Mouse (Mus musculus): Measurements from ENCODE around the gene Rrp9. TPM values are rescaled to one million over a fixed set of nuclear protein-coding genes. Genes with fewer than 3 reads are reported as not detected.

Gene Rrp9
- polyA plus RNA-seq, 1 experiment from 2014 or later: 45.9 TPM

- WGBS: 64% methylated on average over 13 of the region's 13 CpGs
These were observed 37.1 kb downstream of the Rrp9 start for GRCm38 (mm10) chr9:106512729-106513450.

GRCm38 (mm10) chr9:106513566-106513965, 37.8 kb downstream of the Rrp9 start:
- H3K4me1 ChIP-seq (replicated peaks): no peaks in the 10 kb centered on the region
- no peak overlapping the region for H3K4me3 ChIP-seq
- WGBS: 81% methylated on average over 6 of the region's 6 CpGs
- H3K27ac ChIP-seq (replicated peaks): no peak overlapping the region
- H3K4me2 ChIP-seq: no peak overlapping the region
- no peak for ATAC-seq (ENCODE audit: low FRiP score, low read depth)
- no peaks in the 10 kb centered on the region for H3K36me3 ChIP-seq
- no peaks in the 10 kb centered on the region for H3K9me3 ChIP-seq
- H3K27me3 ChIP-seq: no peaks in the 10 kb centered on the region
- H3K9ac ChIP-seq: no peak overlapping the region

More at GRCm38 (mm10) chr9:106512729-106513450, 37.1 kb downstream of the Rrp9 start:
- Histone ChIP-seq H3K4me1 (replicated peaks) (no peaks in the 10 kb centered on the region), H3K4me3 (no peak overlapping the region), H3K9ac (no peak overlapping the region), H3K9me3 (no peaks in the 10 kb centered on the region), H3K36me3 (no peaks in the 10 kb centered on the region), H3K4me2 (no peak overlapping the region), H3K27ac (replicated peaks) (no peak overlapping the region), H3K27me3 (no peaks in the 10 kb centered on the region)
- ATAC-seq (ENCODE audit: low FRiP score, low read depth): no peak

GRCm38 (mm10) chr9:106514273-106514672, 38.5 kb downstream of the Rrp9 start, which contains the start of gene Iqcf5:
Iqcf5 (plus strand) TSS chr9:106514573.
- no peak within 1 kb of the TSS for H3K9ac ChIP-seq
- no peak for ATAC-seq (ENCODE audit: low FRiP score, low read depth)
- no peak within 1 kb of the TSS for H3K4me2 ChIP-seq
- WGBS: 89% methylated on average over 4 of the region's 4 CpGs
- H3K9me3 ChIP-seq: no peaks in the 10 kb centered on the region
- no peak within 1 kb of the TSS for H3K4me3 ChIP-seq
- H3K4me1 ChIP-seq (replicated peaks): no peaks in the 10 kb centered on the region
- H3K27me3 ChIP-seq: no peaks in the 10 kb centered on the region
- H3K27ac ChIP-seq (replicated peaks): no peak within 1 kb of the TSS
- no peaks in the 10 kb centered on the region for H3K36me3 ChIP-seq

- 90% methylated on average over 2 of the region's 2 CpGs for WGBS
- no peak overlapping the region for H3K9ac ChIP-seq
- H3K4me3 ChIP-seq: no peak overlapping the region
- H3K4me1 ChIP-seq (replicated peaks): no peaks in the 10 kb centered on the region
- H3K36me3 ChIP-seq: no peaks in the 10 kb centered on the region
- no peak for ATAC-seq (ENCODE audit: low FRiP score, low read depth)
- no peak overlapping the region for H3K4me2 ChIP-seq
- no peaks in the 10 kb centered on the region for H3K27me3 ChIP-seq
- H3K27ac ChIP-seq (replicated peaks): no peak overlapping the region
- H3K9me3 ChIP-seq: no peaks in the 10 kb centered on the region
These were observed 43.7 kb downstream of the Rrp9 start for GRCm38 (mm10) chr9:106519433-106519832.

- no peaks in the 10 kb centered on the region for H3K27me3 ChIP-seq
- WGBS: 85% methylated on average over 8 of the region's 8 CpGs
- no peak overlapping the region for H3K27ac ChIP-seq (replicated peaks)
These were observed 44.1 kb downstream of the Rrp9 start for GRCm38 (mm10) chr9:106519909-106520308.

DNA sequence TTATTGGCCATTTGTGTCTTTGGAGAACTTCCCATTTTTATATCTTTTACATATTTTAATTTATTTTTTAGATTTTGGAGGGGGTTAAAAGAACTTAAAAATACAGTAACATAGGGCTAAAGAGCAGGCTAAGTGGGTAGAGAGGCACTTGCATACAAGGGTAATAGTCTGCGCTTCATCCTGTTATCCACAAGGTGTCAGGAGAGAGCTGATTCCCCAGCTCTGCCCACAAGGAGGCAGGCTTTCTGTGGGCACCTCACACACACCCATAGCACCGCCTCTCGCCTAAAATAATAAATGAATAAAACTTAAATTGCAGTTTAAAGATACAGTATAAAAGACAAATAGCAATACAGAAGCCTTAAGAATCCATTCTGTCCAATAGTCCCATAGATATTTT, 56.1 kb downstream of the Rrp9 start:
- Histone ChIP-seq H3K36me3 (no peaks in the 10 kb centered on the region), H3K9me3 (no peaks in the 10 kb centered on the region), H3K27ac (replicated peaks) (no peak overlapping the region), H3K4me3 (no peak overlapping the region), H3K27me3 (no peaks in the 10 kb centered on the region), H3K4me1 (replicated peaks) (no peaks in the 10 kb centered on the region), H3K4me2 (no peak overlapping the region), H3K9ac (no peak overlapping the region)
- WGBS: 32% methylated on average over 3 of the region's 3 CpGs
- ATAC-seq (ENCODE audit: low FRiP score, low read depth): no peak

More at GRCm38 (mm10) chr9:106519909-106520308, 44.1 kb downstream of the Rrp9 start:
- Histone ChIP-seq H3K4me3 (no peak overlapping the region), H3K9me3 (no peaks in the 10 kb centered on the region), H3K4me2 (no peak overlapping the region), H3K36me3 (no peaks in the 10 kb centered on the region), H3K4me1 (replicated peaks) (no peaks in the 10 kb centered on the region), H3K9ac (no peak overlapping the region)
- ATAC-seq (ENCODE audit: low FRiP score, low read depth): no peak

DNA sequence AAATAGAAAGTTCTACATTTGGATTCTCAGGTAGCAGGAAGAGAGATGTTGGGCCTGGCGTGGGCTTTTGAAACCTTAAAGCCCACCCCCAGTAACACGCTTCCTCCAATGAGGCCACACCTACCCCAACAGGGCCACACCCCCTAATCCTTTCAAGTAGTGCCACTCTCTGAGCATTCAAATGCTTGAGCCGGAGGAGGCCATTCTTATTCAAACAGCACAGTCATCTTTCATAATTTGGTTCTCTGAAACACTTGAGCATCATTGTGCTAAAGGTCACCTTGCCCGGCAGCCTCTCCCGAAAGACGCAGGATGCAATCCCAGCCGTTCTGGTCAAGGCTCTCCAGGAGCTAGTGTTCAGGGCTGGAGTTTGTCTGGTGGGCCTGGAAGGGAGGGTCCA, 58.5 kb downstream of the Rrp9 start:
- 91% methylated on average over 7 of the region's 7 CpGs for WGBS
- Histone ChIP-seq H3K9ac (no peak overlapping the region), H3K36me3 (no peaks in the 10 kb centered on the region), H3K4me2 (no peak overlapping the region), H3K4me1 (replicated peaks) (no peaks in the 10 kb centered on the region), H3K27ac (replicated peaks) (no peak overlapping the region), H3K27me3 (no peaks in the 10 kb centered on the region), H3K4me3 (no peak overlapping the region), H3K9me3 (no peaks in the 10 kb centered on the region)
- ATAC-seq (ENCODE audit: low FRiP score, low read depth): no peak

- no peaks in the 10 kb centered on the region for H3K9me3 ChIP-seq
- 88% methylated on average over 11 of the region's 11 CpGs for WGBS
- no peak for ATAC-seq (ENCODE audit: low FRiP score, low read depth)
These were observed 59.2 kb downstream of the Rrp9 start for GRCm38 (mm10) chr9:106534975-106535374.

More at GRCm38 (mm10) chr9:106534975-106535374, 59.2 kb downstream of the Rrp9 start:
- Histone ChIP-seq H3K4me1 (replicated peaks) (no peaks in the 10 kb centered on the region), H3K27me3 (no peaks in the 10 kb centered on the region), H3K27ac (replicated peaks) (no peak overlapping the region), H3K4me2 (no peak overlapping the region), H3K36me3 (no peaks in the 10 kb centered on the region), H3K4me3 (no peak overlapping the region), H3K9ac (no peak overlapping the region)

Other genes with a start within 250 kb of the Rrp9 start
- 101 and 104 TPM in 2 replicates for gene Alas1, start 227.3 kb upstream of the Rrp9 start, polyA plus RNA-seq (2015; fragmentation: Nextera tagmentation; extraction: Ambion mirVana)
- 8.8 and 9.3 TPM in 2 replicates for gene Poc1a, start 194.9 kb upstream of the Rrp9 start, polyA plus RNA-seq (2015; fragmentation: Nextera tagmentation; extraction: Ambion mirVana)
- 13.3 and 15.0 TPM in 2 replicates for gene Dusp7, start 107.3 kb upstream of the Rrp9 start, polyA plus RNA-seq (2015; fragmentation: Nextera tagmentation; extraction: Ambion mirVana)
- gene Rpl29, start 46.5 kb upstream of the Rrp9 start, polyA plus RNA-seq (2015; fragmentation: Nextera tagmentation; extraction: Ambion mirVana): 620 and 631 TPM in 2 replicates
- gene Acy1, start 37.6 kb upstream of the Rrp9 start, polyA plus RNA-seq (2015; fragmentation: Nextera tagmentation; extraction: Ambion mirVana): 22.9 and 24.9 TPM in 2 replicates
- 9.2 and 11.3 TPM in 2 replicates for gene Abhd14b, start 28.5 kb upstream of the Rrp9 start, polyA plus RNA-seq (2015; fragmentation: Nextera tagmentation; extraction: Ambion mirVana)
- gene Abhd14a, start 28.3 kb upstream of the Rrp9 start, polyA plus RNA-seq (2015; fragmentation: Nextera tagmentation; extraction: Ambion mirVana): 77.0 and 80.7 TPM in 2 replicates
- 246 and 264 TPM in 2 replicates for gene Pcbp4, start 22.7 kb upstream of the Rrp9 start, polyA plus RNA-seq (2015; fragmentation: Nextera tagmentation; extraction: Ambion mirVana)
- 1.4 TPM in 2 replicates for gene Gpr62, start 10.0 kb upstream of the Rrp9 start, polyA plus RNA-seq (2015; fragmentation: Nextera tagmentation; extraction: Ambion mirVana)
- 0.77 and 0.89 TPM in 2 replicates for gene Parp3, start 986 bp downstream of the Rrp9 start, polyA plus RNA-seq (2015; fragmentation: Nextera tagmentation; extraction: Ambion mirVana)
- not detected in 2 replicates for gene Iqcf1, start 24.0 kb downstream of the Rrp9 start, polyA plus RNA-seq (2015; fragmentation: Nextera tagmentation; extraction: Ambion mirVana)
- gene Iqcf5, start 38.6 kb downstream of the Rrp9 start, polyA plus RNA-seq (2015; fragmentation: Nextera tagmentation; extraction: Ambion mirVana): not detected in 2 replicates
- gene Iqcf3, start 85.7 kb downstream of the Rrp9 start, polyA plus RNA-seq (2015; fragmentation: Nextera tagmentation; extraction: Ambion mirVana): not detected in 2 replicates
- gene Iqcf4, start 95.0 kb downstream of the Rrp9 start, polyA plus RNA-seq (2015; fragmentation: Nextera tagmentation; extraction: Ambion mirVana): not detected in 2 replicates
- not detected in 2 replicates for gene Iqcf6, start 150.6 kb downstream of the Rrp9 start, polyA plus RNA-seq (2015; fragmentation: Nextera tagmentation; extraction: Ambion mirVana)
- gene Grm2, start 180.1 kb downstream of the Rrp9 start, polyA plus RNA-seq (2015; fragmentation: Nextera tagmentation; extraction: Ambion mirVana): 8.7 and 9.7 TPM in 2 replicates
- gene Tex264, start 210.0 kb downstream of the Rrp9 start, polyA plus RNA-seq (2015; fragmentation: Nextera tagmentation; extraction: Ambion mirVana): 69.6 and 79.0 TPM in 2 replicates

Data from hindbrain, embryonic 15.5 days (tissue).